20 mouse cellular contexts compared by ENCODE assay signal in the genomic region with DNA sequence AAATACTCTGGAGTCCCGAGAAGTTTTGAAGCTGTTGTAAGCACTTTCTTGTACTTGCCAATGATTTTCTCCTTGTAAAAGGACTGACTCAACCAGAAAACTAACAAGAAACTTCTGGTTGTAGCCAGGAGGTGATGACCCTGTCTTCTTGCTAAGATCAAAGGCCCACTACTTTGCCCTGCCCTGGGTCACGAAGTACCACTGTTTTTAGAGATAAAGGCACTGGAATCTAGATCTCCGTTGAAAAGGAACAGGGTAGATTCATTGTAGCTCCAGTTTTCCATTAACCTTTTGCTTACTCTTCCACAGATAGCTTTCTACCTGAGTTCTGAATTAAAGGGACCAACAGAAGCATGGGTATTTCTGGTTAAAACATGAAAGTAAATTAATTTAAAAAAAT.
"Had no signal": no experiment of that assay in that cellular context is flagged by ENCODE, and none has a peak within 500 bp of the region (broad histone marks: within the 10 kb centered on the region; RNA-seq: fewer than 3 reads in every experiment).

No protein-coding gene starts in this region.

- H3K27me3 ChIP-seq: limb, embryonic 12.5 days; limb, embryonic 15.5 days; liver, embryonic 15.5 days; neural tube, embryonic 12.5 days; neural tube, embryonic 15.5 days had no signal

- H3K9ac ChIP-seq: limb, embryonic 12.5 days; limb, embryonic 15.5 days; liver, embryonic 15.5 days; neural tube, embryonic 12.5 days; neural tube, embryonic 15.5 days had no signal

- H3K4me3 ChIP-seq: limb, embryonic 12.5 days; limb, embryonic 15.5 days; liver, embryonic 15.5 days; neural tube, embryonic 12.5 days; neural tube, embryonic 15.5 days had no signal

- DNase-seq: kidney, adult 2 months; kidney, postnatal 14 days; kidney, postnatal 4 days; left cerebral cortex, postnatal 4 days; lung, adult 2 months; lung, postnatal 14 days; lung, postnatal 4 days; midbrain, embryonic 14.5 days; right cerebral cortex, adult 18-20 months; right cerebral cortex, postnatal 14 days; right cerebral cortex, postnatal 4 days; thymus, adult 2 months; thymus, postnatal 14 days; thymus, postnatal 4 days had no signal

- H3K4me2 ChIP-seq: limb, embryonic 12.5 days; limb, embryonic 15.5 days; liver, embryonic 15.5 days; midbrain, embryonic 11.5 days; neural tube, embryonic 12.5 days; neural tube, embryonic 15.5 days had no signal

- H3K4me1 ChIP-seq: limb, embryonic 12.5 days; limb, embryonic 15.5 days; neural tube, embryonic 12.5 days; neural tube, embryonic 15.5 days had no signal

- H3K9me3 ChIP-seq: limb, embryonic 15.5 days; liver, embryonic 15.5 days; neural tube, embryonic 12.5 days; neural tube, embryonic 15.5 days had no signal

- H3K27ac ChIP-seq: limb, embryonic 12.5 days; limb, embryonic 15.5 days; liver, embryonic 15.5 days; neural tube, embryonic 12.5 days; neural tube, embryonic 15.5 days had no signal

- H3K36me3 ChIP-seq: limb, embryonic 12.5 days; limb, embryonic 15.5 days; liver, embryonic 15.5 days; neural tube, embryonic 12.5 days; neural tube, embryonic 15.5 days had no signal
